Mouse (Mus musculus) left cerebral cortex, adult 6 months (tissue): ENCODE results near the gene Clmn. TPM values are rescaled to one million over a fixed set of nuclear protein-coding genes. Genes with fewer than 3 reads are reported as not detected.

Experiments
- long read RNA-seq, 2 experiments: library from polyadenylated mRNA; unstranded; transcript quantifications; one replicate each; pipeline ENCODE4 v2.0.0; 2019 to 2020
- polyA plus RNA-seq: library from polyadenylated mRNA; unstranded; fragments of <200 nt; fragmentation: Nextera tagmentation; gene quantifications from 2 replicates; pipeline ENCODE4 v1.2.3, GENCODE M21; 2021

The Clmn gene
- polyA plus RNA-seq: 3.7 and 9.5 TPM in 2 replicates
- long read RNA-seq, experiment 1, full-length matches to known transcripts: 3 of 33 reads
- long read RNA-seq, experiment 1, partial matches to known transcripts: 5 of 33 reads
- long read RNA-seq, experiment 1, other reads (novel, unspliced or antisense): 25 of 33 reads
- long read RNA-seq, experiment 2, partial matches to known transcripts: 1 of 20 reads
- long read RNA-seq, experiment 2, other reads (novel, unspliced or antisense): 19 of 20 reads

GRCm38 (mm10) chr12:104864439-104865165 is at the start of gene Clmn:
TSS of gene Clmn (minus strand) at chr12:104865076.

DNA sequence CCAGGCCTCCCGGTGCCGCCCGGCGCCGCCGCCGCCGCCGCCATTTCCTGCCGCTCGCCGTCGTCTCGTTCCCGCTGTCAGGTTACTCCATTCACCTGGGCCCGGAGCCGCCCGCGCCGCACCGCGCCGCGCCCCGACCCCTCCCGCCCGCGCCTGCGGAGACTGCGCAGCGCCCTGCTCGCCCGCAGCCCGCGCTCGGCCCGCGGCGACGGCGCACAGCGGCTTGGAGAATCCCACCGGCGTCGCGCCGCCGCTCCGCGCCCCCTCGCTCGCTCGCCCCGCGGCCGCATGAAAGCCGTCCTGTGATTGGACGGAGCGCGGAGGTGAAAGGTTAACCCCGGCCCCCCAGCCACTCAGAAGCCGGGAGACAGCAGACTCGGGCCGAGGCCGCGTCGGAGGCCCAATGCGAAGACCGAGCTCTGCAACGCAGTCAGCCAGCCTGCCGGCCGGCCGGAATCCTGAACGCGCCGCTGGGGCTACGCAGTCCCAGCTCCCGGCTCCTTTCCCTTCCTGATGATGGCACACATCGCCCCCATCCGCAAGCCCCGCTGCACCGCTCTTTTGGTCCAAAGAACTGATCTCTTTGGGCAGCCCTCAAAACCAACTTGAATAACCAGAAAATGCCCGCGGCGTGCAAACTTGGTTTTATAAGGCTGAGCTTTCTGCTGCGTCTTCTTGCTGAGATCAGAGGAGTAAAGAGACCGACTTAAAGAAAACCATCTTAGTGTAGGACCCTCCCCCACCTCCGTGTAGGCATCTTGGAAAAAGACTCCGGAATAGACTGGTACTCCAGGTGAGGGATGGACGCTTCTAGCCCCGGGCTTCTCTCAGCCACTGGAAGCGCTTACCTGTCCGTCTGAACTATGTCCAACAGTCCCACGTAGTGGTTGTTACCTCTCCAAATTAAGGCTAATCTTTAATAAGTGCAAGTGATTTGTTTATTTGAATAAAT is 112.8 kb downstream of the Clmn start, which contains the start of gene Dicer1:
TSS of gene Dicer1 (minus strand) at position 139 of the 952 bp plus-strand sequence.

Other genes with a start within 250 kb of the Clmn start
- 2.4 and 4.8 TPM in 2 replicates for gene Dicer1, start 113.1 kb downstream of the Clmn start, polyA plus RNA-seq
- gene Syne3, start 144.7 kb upstream of the Clmn start, polyA plus RNA-seq: 0.22 and 0.58 TPM in 2 replicates
- gene Glrx5, start 167.6 kb upstream of the Clmn start, polyA plus RNA-seq: 22.6 and 69.9 TPM in 2 replicates